Mouse (Mus musculus) stomach, postnatal 0 days (tissue): ENCODE data around the gene Col4a1.

Source experiments
- CTCF ChIP-seq: IDR thresholded peaks from 2 replicates; pipeline ENCODE4 v1.5.1; 2016; ENCODE audit warnings: antibody characterized with exemption, low read depth, mild to moderate bottlenecking, moderate library complexity
- EP300 ChIP-seq: optimal IDR thresholded peaks from 2 replicates; pipeline ENCODE3; 2016; ENCODE audit warnings: antibody characterized with exemption

DNA sequence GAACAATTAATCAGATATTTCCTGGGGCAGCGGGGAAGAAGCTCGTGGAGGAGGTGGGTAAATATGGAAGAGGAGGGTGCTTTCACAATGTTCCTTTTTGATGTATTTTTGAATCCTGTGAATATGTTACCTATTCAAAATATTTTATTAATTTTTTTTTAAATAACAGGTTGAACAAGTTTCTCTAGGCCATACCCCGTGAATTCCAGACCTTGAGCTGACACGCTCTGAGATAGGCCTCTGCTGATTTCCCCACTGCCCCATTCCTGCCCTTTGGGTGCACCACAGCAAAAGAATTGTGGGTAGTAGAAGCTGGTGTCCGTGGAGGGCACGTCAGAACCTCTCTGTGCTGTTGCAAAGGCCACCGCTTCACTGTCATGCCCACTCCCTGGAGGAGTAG is 136.2 kb downstream of the Col4a1 start:
- TF ChIP-seq CTCF (no peak), EP300 (no peak)
